Comparison of ENCODE assay signal across 23 mouse cellular contexts in genomic region chr6:141069896-141070295, GRCm38 (mm10).
DNase-seq lines count a peak whose midpoint lies in the region; ATAC-seq and TF ChIP-seq lines count a peak whose summit lies in the region.
"Had no signal": no experiment of that assay in that cellular context is flagged by ENCODE, and none has a peak within 500 bp of the region (broad histone marks: within the 10 kb centered on the region; RNA-seq: fewer than 3 reads in every experiment).

No protein-coding gene starts in this region.

- no peak for TF ChIP-seq POLR2A in CH12.LX (IDR thresholded peaks at IDR 0.05; ENCODE audit: low read depth, low read length)

- no peaks in the 10 kb centered on the region for H3K36me3 ChIP-seq in CH12.LX (replicated peaks in 1 of 2; ENCODE audit: control insufficient read depth in 1 of 2, insufficient read depth in 1 of 2, low read length in 1 of 2)
- H3K36me3 ChIP-seq in liver, embryonic 13.5 days, result no peaks in the 10 kb centered on the region
- H3K36me3 ChIP-seq: embryonic facial prominence, embryonic 12.5 days; hindbrain, embryonic 15.5 days; intestine, embryonic 15.5 days; kidney, embryonic 15.5 days; limb, embryonic 13.5 days; lung, embryonic 15.5 days; midbrain, embryonic 13.5 days; neural tube, embryonic 13.5 days had no signal

- no peaks in the 10 kb centered on the region for H3K79me2 ChIP-seq in CH12.LX (replicated peaks; ENCODE audit: control insufficient read depth, extremely low read depth, insufficient read depth, poor library complexity, severe bottlenecking)

- peaks cover 18 to 42% of the 10 kb centered on the region in 2 experiments for H3K4me1 ChIP-seq in CH12.LX (ENCODE audit: control insufficient read depth in 1 of 2, insufficient read depth in 2 of 2)
- H3K4me1 ChIP-seq in liver, embryonic 13.5 days (replicated peaks), result no peaks in the 10 kb centered on the region
- H3K4me1 ChIP-seq: embryonic facial prominence, embryonic 12.5 days; hindbrain, embryonic 15.5 days; intestine, embryonic 15.5 days; kidney, embryonic 15.5 days; limb, embryonic 13.5 days; lung, embryonic 15.5 days; neural tube, embryonic 13.5 days had no signal

- in situ Hi-C loops in CH12.LX (cut with MboI; ENCODE audit: low pct_ligation_motif_present, low pct_unique_long_range_greater_than_20kb, low sequenced_read_pairs), result no loop called here

- no peak overlapping the region for H3K27ac ChIP-seq in CH12.LX (ENCODE audit: insufficient read depth, low read depth)
- H3K27ac ChIP-seq in liver, embryonic 13.5 days, result no peak overlapping the region
- H3K27ac ChIP-seq: embryonic facial prominence, embryonic 12.5 days; hindbrain, embryonic 15.5 days; intestine, embryonic 15.5 days; kidney, embryonic 15.5 days; limb, embryonic 13.5 days; lung, embryonic 15.5 days; macrophage; midbrain, embryonic 13.5 days; neural tube, embryonic 13.5 days had no signal

- peak; percentile 57 for ATAC-seq in liver, embryonic 13.5 days (ENCODE audit: low read depth)
- peak; percentile 98 for ATAC-seq in megakaryocyte progenitor cell, adult 5-6 weeks (replicated peaks; ENCODE audit: poor library complexity)
- ATAC-seq: intestine, embryonic 15.5 days had no signal

- no peaks in the 10 kb centered on the region for H3K27me3 ChIP-seq in CH12.LX (replicated peaks)
- no peaks in the 10 kb centered on the region for H3K27me3 ChIP-seq in liver, embryonic 13.5 days
- H3K27me3 ChIP-seq: embryonic facial prominence, embryonic 12.5 days; hindbrain, embryonic 15.5 days; intestine, embryonic 15.5 days; kidney, embryonic 15.5 days; limb, embryonic 13.5 days; lung, embryonic 15.5 days; midbrain, embryonic 13.5 days; neural tube, embryonic 13.5 days had no signal

- DNase-seq in 416B (ENCODE audit: low read depth), result peak; percentile 2
- DNase-seq in CH12.LX (ENCODE audit: extremely low read depth), result peak; percentile 35
- DNase-seq in liver, embryonic 13.5 days, result peak; percentile 1
- no peak for DNase-seq in adrenal gland, postnatal 14 days
- no peak for DNase-seq in thymus, postnatal 0 days (ENCODE audit: low spot score)
- no peak for DNase-seq in cerebellum, adult 11 months
- DNase-seq: adrenal gland, postnatal 25 days; cerebellum, adult 9-10 months; heart, postnatal 4 days; kidney, postnatal 36 days; layer of hippocampus, postnatal 36 days; thymus, postnatal 25 days had no signal

- peak; percentile 14 for TF ChIP-seq RAD21 in CH12.LX (IDR thresholded peaks at IDR 0.05; ENCODE audit: low read depth, low read length)

- H3K9ac ChIP-seq in CH12.LX (ENCODE audit: insufficient read depth, low read depth), result no peak overlapping the region
- H3K9ac ChIP-seq in liver, embryonic 13.5 days, result no peak overlapping the region
- H3K9ac ChIP-seq: embryonic facial prominence, embryonic 12.5 days; hindbrain, embryonic 15.5 days; intestine, embryonic 15.5 days; kidney, embryonic 15.5 days; limb, embryonic 13.5 days; lung, embryonic 15.5 days; midbrain, embryonic 13.5 days; neural tube, embryonic 13.5 days had no signal

- no peaks in the 10 kb centered on the region for H3K9me3 ChIP-seq in CH12.LX (replicated peaks; ENCODE audit: low read length)
- no peaks in the 10 kb centered on the region for H3K9me3 ChIP-seq in liver, embryonic 13.5 days (replicated peaks)
- H3K9me3 ChIP-seq: embryonic facial prominence, embryonic 12.5 days; hindbrain, embryonic 15.5 days; intestine, embryonic 15.5 days; kidney, embryonic 15.5 days; limb, embryonic 13.5 days; lung, embryonic 15.5 days; midbrain, embryonic 13.5 days; neural tube, embryonic 13.5 days had no signal

- no peak overlapping the region for H3K4me2 ChIP-seq in CH12.LX (ENCODE audit: insufficient read depth, low read depth, poor library complexity, severe bottlenecking)
- no peak overlapping the region for H3K4me2 ChIP-seq in liver, embryonic 13.5 days
- H3K4me2 ChIP-seq: embryonic facial prominence, embryonic 12.5 days; hindbrain, embryonic 15.5 days; intestine, embryonic 15.5 days; kidney, embryonic 15.5 days; limb, embryonic 13.5 days; lung, embryonic 15.5 days; midbrain, embryonic 13.5 days; neural tube, embryonic 13.5 days had no signal

- 52% methylated on average over 6 of the region's 6 CpGs for WGBS in liver, embryonic 13.5 days (ENCODE audit: insufficient replicate concordance)

- dilution Hi-C loops in CH12.LX (cut with MboI; ENCODE audit: extremely low pct_ligation_motif_present, extremely low pct_unique_long_range_greater_than_20kb, low sequenced_read_pairs), result no loop called here

- no peak overlapping the region for H3K4me3 ChIP-seq in CH12.LX (replicated peaks in 1 of 3; ENCODE audit: low read depth in 2 of 3, low read length in 2 of 3, poor library complexity in 1 of 3)
- H3K4me3 ChIP-seq in liver, embryonic 13.5 days (replicated peaks), result no peak overlapping the region
- H3K4me3 ChIP-seq: embryonic facial prominence, embryonic 12.5 days; hindbrain, embryonic 15.5 days; intestine, embryonic 15.5 days; kidney, embryonic 15.5 days; limb, embryonic 13.5 days; lung, embryonic 15.5 days; midbrain, embryonic 13.5 days; myocyte; neural tube, embryonic 13.5 days had no signal

- TF ChIP-seq EP300 in CH12.LX (IDR thresholded peaks at IDR 0.05; ENCODE audit: low read length), result 0 out of 2 replicates have a peak, but pooled peaks have one; percentile 15

- TF ChIP-seq CTCF in CH12.LX (conservative IDR thresholded peaks at IDR 0.05 in 1 of 2, IDR thresholded peaks at IDR 0.05 in 1 of 2; ENCODE audit: low read depth in 2 of 2, low read length in 2 of 2), result peak in 1 of 2 experiments; percentile 26; a peak in 2 of 4 replicates

TF ChIP-seq in CH12.LX, 34 proteins besides CTCF, POLR2A, EP300 and RAD21:
- TF ChIP-seq UBTF (IDR thresholded peaks at IDR 0.05; ENCODE audit: low read depth, low read length) (no peak), USF2 (conservative IDR thresholded peaks at IDR 0.05; ENCODE audit: low read depth, low read length) (no peak), JUND (conservative IDR thresholded peaks at IDR 0.05; ENCODE audit: low read depth, low read length) (no peak), GABPA (IDR thresholded peaks at IDR 0.05; ENCODE audit: insufficient replicate concordance, low read depth, low read length) (no peak), CHD2 (IDR thresholded peaks at IDR 0.05; ENCODE audit: low read length) (no peak), SMC3 (IDR thresholded peaks at IDR 0.05; ENCODE audit: low read depth, low read length) (0 out of 2 replicates have a peak, but pooled peaks have one; percentile 2), JUN (IDR thresholded peaks at IDR 0.05; ENCODE audit: insufficient read depth, low read depth, low read length) (no peak), ZKSCAN1 (IDR thresholded peaks at IDR 0.05; ENCODE audit: borderline replicate concordance, low read depth, low read length) (no peak), MAX (IDR thresholded peaks at IDR 0.05; ENCODE audit: low read length) (peak; percentile 29; the same call in 1 of the 2 replicates), SIN3A (IDR thresholded peaks at IDR 0.05; ENCODE audit: low read length) (no peak)

Comparison
In these comparisons a context has a peak if more than half of its experiments do, and no peak if none do; other contexts are left out.
1. DNase-seq: peak in 416B (single experiment), CH12.LX (single experiment) and liver, embryonic 13.5 days (single experiment); none in adrenal gland, postnatal 14 days (single experiment), thymus, postnatal 0 days (single experiment) and cerebellum, adult 11 months (single experiment).